Mouse (Mus musculus) thymus, adult 2 months (tissue): Measurements from ENCODE around the gene Ptpn1.

Experiments
- CTCF ChIP-seq: fragments of 200-500 bp; IDR thresholded peaks from 2 replicates; pipeline ENCODE4 v1.5.1; 2012; ENCODE audit warnings: mild to moderate bottlenecking, control low read depth, low read length, moderate library complexity, borderline replicate concordance; ENCODE audit not compliant: control insufficient read depth, poor library complexity, insufficient read depth; ENCODE audit errors: extremely low read depth
- POLR2A ChIP-seq: fragments of 200-500 bp; IDR thresholded peaks from 2 replicates; pipeline ENCODE4 v1.6.1; 2012; ENCODE audit warnings: mild to moderate bottlenecking, low read length, control low read depth, moderate library complexity; ENCODE audit not compliant: control insufficient read depth, poor library complexity, insufficient read depth; ENCODE audit errors: extremely low read depth

GRCm38 (mm10) chr2:167944193-167944592, 12.3 kb downstream of the Ptpn1 start:
- no peak for TF ChIP-seq CTCF
- TF ChIP-seq POLR2A = no peak
